Mouse (Mus musculus): ENCODE measurements at regions not wholly inside any gene's neighbourhood (a gene's known extent, or its start where the extent isn't known, plus 50 kb on each side); places are given as distances from the start of the nearest gene placed in this dataset.

- dilution Hi-C loops (cut with MboI; ENCODE audit: extremely low pct_ligation_motif_present, extremely low pct_unique_long_range_greater_than_20kb, low sequenced_read_pairs), result no loop called here
- Histone ChIP-seq H3K4me3 (replicated peaks in 1 of 3; ENCODE audit: low read depth in 2 of 3, low read length in 2 of 3, poor library complexity in 1 of 3) (no peak overlapping the region), H3K27me3 (replicated peaks) (no peaks in the 10 kb centered on the region), H3K4me2 (ENCODE audit: insufficient read depth, low read depth, poor library complexity, severe bottlenecking) (no peak overlapping the region), H3K4me1 (ENCODE audit: control insufficient read depth in 1 of 2, insufficient read depth in 2 of 2) (peaks cover 0 to 13% of the 10 kb centered on the region in 2 experiments; a peak in 2 of 4 replicates), H3K9me3 (replicated peaks; ENCODE audit: low read length) (no peaks in the 10 kb centered on the region), H3K27ac (ENCODE audit: insufficient read depth, low read depth) (no peak overlapping the region), H3K36me3 (replicated peaks in 1 of 2; ENCODE audit: control insufficient read depth in 1 of 2, insufficient read depth in 1 of 2, low read length in 1 of 2) (no peaks in the 10 kb centered on the region), H3K9ac (ENCODE audit: insufficient read depth, low read depth) (no peak overlapping the region), H3K79me2 (replicated peaks; ENCODE audit: control insufficient read depth, extremely low read depth, insufficient read depth, poor library complexity, severe bottlenecking) (no peaks in the 10 kb centered on the region)
- TF ChIP-seq NRF1 (IDR thresholded peaks at IDR 0.05; ENCODE audit: low read depth, low read length) (no peak), USF1 (IDR thresholded peaks at IDR 0.05; ENCODE audit: low read depth, low read length) (no peak), CTCF (conservative IDR thresholded peaks at IDR 0.05 in 1 of 2, IDR thresholded peaks at IDR 0.05 in 1 of 2; ENCODE audit: low read depth in 2 of 2, low read length in 2 of 2) (no peak), SMC3 (IDR thresholded peaks at IDR 0.05; ENCODE audit: low read depth, low read length) (no peak), MXI1 (IDR thresholded peaks at IDR 0.05; ENCODE audit: low read depth, low read length) (no peak), MEF2A (IDR thresholded peaks at IDR 0.05; ENCODE audit: borderline replicate concordance, low read depth, low read length) (no peak), IRF4 (IDR thresholded peaks at IDR 0.05; ENCODE audit: low read depth, low read length) (no peak), ZNF384 (IDR thresholded peaks at IDR 0.05; ENCODE audit: low read depth, low read length) (no peak), PAX5 (IDR thresholded peaks at IDR 0.05; ENCODE audit: low read length) (no peak), MAZ (IDR thresholded peaks at IDR 0.05; ENCODE audit: low read depth, low read length) (no peak), ZC3H11A (IDR thresholded peaks at IDR 0.05; ENCODE audit: low read depth, low read length) (no peak), GABPA (IDR thresholded peaks at IDR 0.05; ENCODE audit: insufficient replicate concordance, low read depth, low read length) (no peak), EP300 (IDR thresholded peaks at IDR 0.05; ENCODE audit: low read length) (no peak), BHLHE40 (IDR thresholded peaks at IDR 0.05; ENCODE audit: low read depth, low read length) (no peak), JUND (conservative IDR thresholded peaks at IDR 0.05; ENCODE audit: low read depth, low read length) (no peak), CHD2 (IDR thresholded peaks at IDR 0.05; ENCODE audit: low read length) (no peak)
- DNase-seq (ENCODE audit: extremely low read depth), result no peak
- in situ Hi-C loops (cut with MboI; ENCODE audit: low pct_ligation_motif_present, low pct_unique_long_range_greater_than_20kb, low sequenced_read_pairs), result no loop called here
These were observed 67.7 kb upstream of the Slc38a2 start for GRCm38 (mm10) chr15:96767188-96767587.

- Histone ChIP-seq H3K9me3 (replicated peaks; ENCODE audit: low read length) (no peaks in the 10 kb centered on the region), H3K79me2 (replicated peaks; ENCODE audit: control insufficient read depth, extremely low read depth, insufficient read depth, poor library complexity, severe bottlenecking) (no peaks in the 10 kb centered on the region), H3K27me3 (replicated peaks) (no peaks in the 10 kb centered on the region), H3K4me2 (ENCODE audit: insufficient read depth, low read depth, poor library complexity, severe bottlenecking) (no peak overlapping the region), H3K4me1 (ENCODE audit: control insufficient read depth in 1 of 2, insufficient read depth in 2 of 2) (peaks cover 0 to 13% of the 10 kb centered on the region in 2 experiments; a peak in 3 of 4 replicates), H3K27ac (ENCODE audit: insufficient read depth, low read depth) (no peak overlapping the region), H3K9ac (ENCODE audit: insufficient read depth, low read depth) (no peak overlapping the region), H3K36me3 (replicated peaks in 1 of 2; ENCODE audit: control insufficient read depth in 1 of 2, insufficient read depth in 1 of 2, low read length in 1 of 2) (no peaks in the 10 kb centered on the region), H3K4me3 (replicated peaks in 1 of 3; ENCODE audit: low read depth in 2 of 3, low read length in 2 of 3, poor library complexity in 1 of 3) (no peak overlapping the region)
- dilution Hi-C loops (cut with MboI; ENCODE audit: extremely low pct_ligation_motif_present, extremely low pct_unique_long_range_greater_than_20kb, low sequenced_read_pairs) (no loop called here), in situ Hi-C loops (cut with MboI; ENCODE audit: low pct_ligation_motif_present, low pct_unique_long_range_greater_than_20kb, low sequenced_read_pairs) (no loop called here)
- TF ChIP-seq ZC3H11A (IDR thresholded peaks at IDR 0.05; ENCODE audit: low read depth, low read length), result no peak
- TF ChIP-seq NRF1 (IDR thresholded peaks at IDR 0.05; ENCODE audit: low read depth, low read length), result no peak
- no peak for TF ChIP-seq SMC3 (IDR thresholded peaks at IDR 0.05; ENCODE audit: low read depth, low read length)
- TF ChIP-seq TBP (conservative IDR thresholded peaks at IDR 0.05; ENCODE audit: low read depth, low read length), result no peak
- TF ChIP-seq ELF1 (IDR thresholded peaks at IDR 0.05; ENCODE audit: low read depth, low read length), result no peak
- DNase-seq (ENCODE audit: extremely low read depth), result no peak
These were observed 66.7 kb upstream of the Slc38a2 start for GRCm38 (mm10) chr15:96766238-96766637.
